Mouse (Mus musculus) ES-Bruce4 (cell line): ENCODE measurements around the gene Eps15.

Source experiments
- CTCF ChIP-seq: IDR thresholded peaks from one replicate; pipeline ENCODE4 v1.8.1; 2011; ENCODE audit warnings: low read depth, low read length
- EP300 ChIP-seq: IDR thresholded peaks from 2 replicates; pipeline ENCODE4 v1.6.1; 2011; ENCODE audit warnings: low read depth, low read length; ENCODE audit not compliant: insufficient read depth

GRCm38 (mm10) chr4:109406486-109407175 lies 126.6 kb downstream of the Eps15 start, which contains the start of gene Ttc39a:
- no peak for TF ChIP-seq CTCF
- TF ChIP-seq EP300, result no peak
